Mouse (Mus musculus) gastrocnemius, postnatal 25 days (tissue): Measurements from ENCODE around the gene Nedd8. TPM values are rescaled to one million over a fixed set of nuclear protein-coding genes. Genes with fewer than 3 reads are reported as not detected.
A peak's percentile ranks its signal among the peaks of the same experiment; 100 is the strongest.

Experiments
- DNase-seq: peaks from one replicate; pipeline ENCODE4 v3.0.0; 2022
- long read RNA-seq, 2 experiments: library from polyadenylated mRNA; stranded (forward); transcript quantifications; one replicate each; pipeline ENCODE4 v2.0.0; 2021
- total RNA-seq, 2 experiments: library from RNA; stranded (reverse); gene quantifications; 1 replicate in 1 of 2; 2 replicates in 1 of 2; pipeline ENCODE4 v1.2.3; 2021

The Nedd8 gene
- total RNA-seq = 100 to 1,000 TPM; 180 to 191 TPM
- long read RNA-seq, experiment 1, transcript Nedd8-201 (4 exons, 824 nt) = major isoform, 248 of 273 reads
- long read RNA-seq, experiment 1, transcript Nedd8-203 (3 exons, 791 nt) = minor isoform, 12 of 273 reads
- long read RNA-seq, experiment 1, partial matches to known transcripts = 1 of 273 reads
- long read RNA-seq, experiment 1, other reads (novel, unspliced or antisense) = 12 of 273 reads
- long read RNA-seq, experiment 2, transcript Nedd8-201 (4 exons, 824 nt) = major isoform, 191 of 201 reads
- long read RNA-seq, experiment 2, partial matches to known transcripts = 0 of 201 reads
- long read RNA-seq, experiment 2, other reads (novel, unspliced or antisense) = 6 of 201 reads

- peak; percentile 91 for DNase-seq
These were observed at the start of gene Nedd8, which contains the start of gene Gmpr2 for GRCm38 (mm10) chr14:55671833-55672740. Nedd8 (minus strand) TSS chr14:55672124. Gmpr2 (plus strand) TSS chr14:55671941.

- DNase-seq = no peak
These were observed 49.2 kb upstream of the Nedd8 start for GRCm38 (mm10) chr14:55721076-55721475.

GRCm38 (mm10) chr14:55720666-55721065 lies 48.7 kb upstream of the Nedd8 start:
- no peak for DNase-seq

GRCm38 (mm10) chr14:55719737-55720136 lies 47.8 kb upstream of the Nedd8 start:
- no peak for DNase-seq

- DNase-seq = no peak
These were observed 45.0 kb upstream of the Nedd8 start for GRCm38 (mm10) chr14:55716884-55717283.

- DNase-seq = no peak
These were observed 44.3 kb upstream of the Nedd8 start for GRCm38 (mm10) chr14:55716271-55716670.

GRCm38 (mm10) chr14:55714893-55715292 lies 43.0 kb upstream of the Nedd8 start:
- no peak for DNase-seq

GRCm38 (mm10) chr14:55713729-55714122 lies 41.8 kb upstream of the Nedd8 start, which contains the start of gene Tgm1:
Tgm1 (minus strand) TSS chr14:55713926.
- no peak for DNase-seq

GRCm38 (mm10) chr14:55713007-55713728 lies 41.2 kb upstream of the Nedd8 start:
- peak; percentile 25 for DNase-seq

- DNase-seq = no peak
These were observed 39.9 kb upstream of the Nedd8 start for GRCm38 (mm10) chr14:55711786-55712185.

- no peak for DNase-seq
These were observed 37.6 kb upstream of the Nedd8 start for GRCm38 (mm10) chr14:55709509-55709908.

- DNase-seq = no peak
These were observed 35.5 kb upstream of the Nedd8 start for GRCm38 (mm10) chr14:55707397-55707796.

GRCm38 (mm10) chr14:55706051-55706600 lies 34.2 kb upstream of the Nedd8 start:
- no peak for DNase-seq

- no peak for DNase-seq
These were observed 30.8 kb upstream of the Nedd8 start for GRCm38 (mm10) chr14:55702761-55703160.

GRCm38 (mm10) chr14:55701131-55701530 lies 29.2 kb upstream of the Nedd8 start:
- DNase-seq = no peak

- no peak for DNase-seq
These were observed 25.3 kb upstream of the Nedd8 start for GRCm38 (mm10) chr14:55697226-55697625.

GRCm38 (mm10) chr14:55689433-55689832 lies 17.5 kb upstream of the Nedd8 start:
- no peak for DNase-seq

GRCm38 (mm10) chr14:55682118-55682493 lies 10.2 kb upstream of the Nedd8 start:
- no peak for DNase-seq

GRCm38 (mm10) chr14:55681160-55682117 lies 9.5 kb upstream of the Nedd8 start, which contains the start of gene Tinf2:
Tinf2 (minus strand) TSS chr14:55681820.
- peak; percentile 89 for DNase-seq

- no peak for DNase-seq
These were observed 5.7 kb upstream of the Nedd8 start for GRCm38 (mm10) chr14:55677615-55678014.

GRCm38 (mm10) chr14:55672741-55673060 lies 777 bp upstream of the Nedd8 start:
- no peak for DNase-seq
